Mouse (Mus musculus) kidney, embryonic 14.5 days (tissue): ENCODE results near the gene Higd2a. TPM values are rescaled to one million over a fixed set of nuclear protein-coding genes. Genes with fewer than 3 reads are reported as not detected.
A peak's percentile ranks its signal among the peaks of the same experiment; 100 is the strongest.

Source experiments
- ATAC-seq: fragments of 200-750 bp; cut with Nextera tagmentation; 2 replicates; pipeline ENCODE4 v1.8.0; 2017; ENCODE audit warnings: moderate number of reproducible peaks, mild to moderate bottlenecking, moderate TSS enrichment, moderate library complexity; ENCODE audit not compliant: low FRiP score, low TSS enrichment
- H3K27ac ChIP-seq: fragments of 300-500 bp; sonication (generic); 2 replicates; pipeline ENCODE4 v1.5.1; 2014; ENCODE audit warnings: low read depth, mild to moderate bottlenecking, low read length, moderate library complexity, mixed read lengths
- H3K27me3 ChIP-seq: fragments of 300-500 bp; sonication (generic); 2 replicates; pipeline ENCODE4 v1.6.1; 2014; ENCODE audit warnings: mild to moderate bottlenecking, low read length; ENCODE audit not compliant: control insufficient read depth, insufficient read depth
- H3K36me3 ChIP-seq: fragments of 300-500 bp; sonication (generic); 2 replicates; pipeline ENCODE4 v1.6.1; 2014; ENCODE audit warnings: low read length, mixed read lengths; ENCODE audit not compliant: control insufficient read depth, insufficient read depth
- H3K4me1 ChIP-seq: fragments of 300-500 bp; sonication (generic); 2 replicates; pipeline ENCODE4 v1.6.1; 2014; ENCODE audit warnings: low read length, mixed read lengths; ENCODE audit not compliant: control insufficient read depth, insufficient read depth
- H3K4me2 ChIP-seq: fragments of 300-500 bp; sonication (generic); replicated peaks from 2 replicates; pipeline ENCODE4 v1.6.1; 2014; ENCODE audit warnings: low read depth, mild to moderate bottlenecking, low read length
- H3K4me3 ChIP-seq: fragments of 300-500 bp; sonication (generic); 2 replicates; pipeline ENCODE4 v1.5.1; 2014; ENCODE audit warnings: mild to moderate bottlenecking, low read length
- H3K9ac ChIP-seq: fragments of 300-500 bp; sonication (generic); 2 replicates; pipeline ENCODE4 v1.6.1; 2014; ENCODE audit warnings: low read depth, mild to moderate bottlenecking, low read length, moderate library complexity
- H3K9me3 ChIP-seq: fragments of 300-500 bp; sonication (generic); 2 replicates; pipeline ENCODE4 v1.6.1; 2016; ENCODE audit warnings: low read length; ENCODE audit not compliant: control insufficient read depth
- WGBS: fragments of 180-500 bp; shearing (Covaris S2); extraction: QIAGEN DNeasy Blood & Tissue Kit; methylation state at CpG from one replicate; pipeline ENCODE4 v1.1.7; 2014; 5-methylcytosine and 5-hydroxymethylcytosine counted together
- polyA plus RNA-seq: library from polyadenylated mRNA; unstranded; fragments of >200 nt; fragmentation: Nextera tagmentation; extraction: Ambion mirVana; gene quantifications from 2 replicates; pipeline ENCODE4 v1.2.1, GENCODE M21; 2014

Higd2a gene
- polyA plus RNA-seq = 203 and 224 TPM in 2 replicates

DNA sequence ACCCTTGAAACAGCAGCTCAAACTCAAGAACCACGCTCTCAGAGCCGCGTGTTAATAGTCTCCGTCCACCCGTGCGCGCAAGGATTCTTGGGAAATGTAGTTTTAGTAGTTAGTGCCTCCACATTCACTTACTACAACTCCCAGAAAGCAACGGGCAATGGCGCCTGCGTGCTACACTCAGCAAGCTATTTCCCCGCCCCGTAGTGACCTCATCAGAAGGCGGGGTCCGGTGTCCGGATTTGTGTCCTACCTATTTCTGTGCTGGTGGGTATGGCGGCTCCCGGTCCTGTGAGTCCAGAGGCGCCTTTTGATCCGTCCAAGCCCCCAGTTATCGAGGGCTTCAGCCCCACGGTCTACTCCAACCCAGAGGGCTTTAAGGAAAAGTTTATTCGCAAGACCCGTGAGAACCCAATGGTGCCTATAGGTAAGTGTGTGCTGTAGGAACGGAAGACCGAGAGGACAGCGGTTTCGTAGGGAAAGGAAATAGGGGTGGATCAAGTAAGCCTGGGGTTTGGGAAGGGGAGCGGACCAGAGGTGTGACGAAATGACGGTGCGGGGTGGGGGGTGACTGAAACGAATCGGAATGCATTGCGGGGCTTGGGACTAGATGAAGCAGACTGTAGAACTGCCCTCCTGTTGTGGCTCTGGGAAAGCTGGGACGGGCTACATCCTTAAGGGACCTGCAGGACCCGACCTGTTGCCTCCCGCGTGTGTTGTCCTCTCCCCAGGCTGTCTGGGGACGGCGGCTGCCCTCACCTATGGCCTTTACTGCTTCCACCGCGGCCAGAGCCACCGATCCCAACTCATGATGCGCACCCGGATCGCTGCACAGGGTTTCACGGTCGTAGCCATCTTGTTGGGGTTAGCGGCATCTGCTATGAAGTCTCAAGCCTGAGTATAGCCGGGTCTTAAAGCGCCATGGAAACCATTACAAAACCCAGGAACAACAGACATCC, at the start of gene Higd2a, which contains the start of gene Nop16:
Higd2a (plus strand) TSS at position 212 of the 956 bp plus-strand sequence.
Nop16 (minus strand) TSS at position 95 of the 956 bp plus-strand sequence.
- H3K27me3 ChIP-seq = no peaks in the 10 kb centered on the region
- no peaks in the 10 kb centered on the region for H3K9me3 ChIP-seq
- peak within 1 kb of the TSS; percentile 80 for H3K9ac ChIP-seq
- peak within 1 kb of the TSS; percentile 62 for H3K4me2 ChIP-seq
- peak within 1 kb of the TSS; percentile 87 for H3K4me3 ChIP-seq
- H3K4me1 ChIP-seq = peaks cover 15% of the 10 kb centered on the region; the same call in 1 of the 2 replicates
- peak; percentile 97 for ATAC-seq
- H3K36me3 ChIP-seq = peaks cover 22% of the 10 kb centered on the region
- under 1% methylated on average over 51 of the region's 51 CpGs for WGBS
- H3K27ac ChIP-seq = peak within 1 kb of the TSS; percentile 82

DNA sequence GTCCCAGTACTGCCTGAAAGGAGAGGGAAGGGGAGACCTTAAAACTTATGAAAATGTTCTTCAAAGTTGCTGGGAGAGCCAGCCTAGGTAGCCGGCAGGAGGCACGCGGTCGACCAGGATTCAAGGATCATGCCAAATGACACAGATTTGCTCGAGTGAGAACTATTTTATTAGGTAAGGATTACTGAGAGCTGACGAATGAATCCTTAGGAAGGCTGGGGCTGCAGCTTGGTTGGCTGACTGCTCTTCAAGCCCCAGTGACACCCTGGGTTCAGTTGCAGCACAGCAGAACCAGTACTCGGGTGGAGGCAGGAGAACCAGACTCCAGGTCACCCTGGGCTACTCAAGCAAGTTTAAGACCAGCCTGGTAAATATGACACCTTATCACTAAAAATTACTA, 42.0 kb upstream of the Higd2a start:
- H3K4me2 ChIP-seq = no peak overlapping the region
- H3K9ac ChIP-seq = no peak overlapping the region
- ATAC-seq = no peak
- H3K4me3 ChIP-seq = no peak overlapping the region
- 84% methylated on average over 7 of the region's 7 CpGs for WGBS
- no peaks in the 10 kb centered on the region for H3K4me1 ChIP-seq
- no peak overlapping the region for H3K27ac ChIP-seq
- no peaks in the 10 kb centered on the region for H3K9me3 ChIP-seq
- H3K27me3 ChIP-seq = no peaks in the 10 kb centered on the region
- H3K36me3 ChIP-seq = peaks cover 55% of the 10 kb centered on the region

DNA sequence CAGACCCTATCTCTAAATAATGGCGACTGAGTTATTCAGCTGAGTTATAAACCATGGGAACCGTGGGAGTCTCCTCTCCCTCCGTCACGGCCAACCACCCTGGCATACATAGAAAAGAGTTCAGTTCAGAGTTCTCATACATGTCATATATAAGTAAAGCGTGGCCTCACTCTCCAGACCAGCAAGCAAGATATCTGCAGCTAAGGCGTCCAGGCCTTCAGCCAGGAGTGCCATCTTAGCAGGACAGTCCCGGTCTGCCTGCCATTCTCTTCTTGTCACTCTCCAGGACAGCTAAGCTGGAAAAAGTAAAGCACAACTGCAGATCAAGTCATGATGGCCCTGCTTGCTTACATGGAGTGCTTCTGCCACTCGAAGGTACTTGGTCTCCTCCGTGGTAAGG, 33.8 kb upstream of the Higd2a start:
- Histone ChIP-seq H3K27me3 (no peaks in the 10 kb centered on the region), H3K4me3 (no peak overlapping the region), H3K9me3 (no peaks in the 10 kb centered on the region), H3K4me1 (no peaks in the 10 kb centered on the region), H3K9ac (no peak overlapping the region), H3K4me2 (no peak overlapping the region), H3K27ac (no peak overlapping the region), H3K36me3 (peaks cover 90% of the 10 kb centered on the region)
- no peak for ATAC-seq
- 92% methylated on average over 9 of the region's 9 CpGs for WGBS

DNA sequence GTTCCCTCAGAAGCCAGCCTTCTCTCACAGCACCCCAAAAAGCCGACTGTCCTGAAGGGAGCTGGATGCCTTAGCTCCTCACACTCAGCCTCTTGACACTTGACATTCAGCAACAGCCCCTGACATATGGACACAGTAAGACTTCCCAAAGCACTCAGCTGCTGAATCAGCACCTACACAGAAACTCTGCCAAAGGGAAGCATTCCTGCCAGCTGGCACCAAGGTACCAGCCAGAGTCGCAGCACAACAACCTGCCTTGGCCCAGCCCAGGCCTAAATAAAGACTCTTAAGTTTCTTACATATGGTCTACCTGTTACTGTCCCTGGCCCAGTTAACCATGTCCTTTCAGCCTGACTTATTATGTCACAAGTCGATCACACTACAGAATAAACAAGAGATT, 33.2 kb upstream of the Higd2a start:
- Histone ChIP-seq H3K27ac (no peak overlapping the region), H3K36me3 (peaks cover 91% of the 10 kb centered on the region), H3K27me3 (no peaks in the 10 kb centered on the region), H3K9ac (no peak overlapping the region), H3K4me1 (no peaks in the 10 kb centered on the region), H3K4me3 (no peak overlapping the region), H3K4me2 (no peak overlapping the region), H3K9me3 (no peaks in the 10 kb centered on the region)
- ATAC-seq = no peak
- 96% methylated on average over 3 of the region's 3 CpGs for WGBS

DNA sequence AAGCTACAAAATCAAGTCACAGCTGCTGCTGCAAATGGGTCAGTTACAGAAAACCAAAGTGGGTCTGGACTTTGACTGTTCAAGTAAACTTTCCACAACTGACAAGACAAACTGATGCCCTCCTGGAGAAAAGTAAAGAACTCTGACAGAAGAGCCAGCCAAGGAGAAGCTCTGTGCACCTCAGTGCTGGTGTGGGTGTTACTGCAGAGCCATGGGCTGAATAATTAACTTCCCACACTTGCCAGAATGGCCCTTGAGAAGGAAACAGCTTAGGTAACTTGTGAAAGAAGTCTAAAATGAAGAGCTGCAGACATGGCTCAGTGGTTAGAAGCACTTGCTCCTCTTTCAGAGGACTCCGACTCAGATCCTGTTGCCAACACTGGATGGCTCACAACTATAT, 32.4 kb upstream of the Higd2a start:
- 90% methylated on average over 1 of the region's 1 CpGs for WGBS
- Histone ChIP-seq H3K9ac (no peak overlapping the region), H3K36me3 (peaks cover 89% of the 10 kb centered on the region), H3K4me3 (no peak overlapping the region), H3K4me1 (no peaks in the 10 kb centered on the region), H3K27ac (no peak overlapping the region), H3K27me3 (no peaks in the 10 kb centered on the region), H3K9me3 (no peaks in the 10 kb centered on the region), H3K4me2 (no peak overlapping the region)
- no peak for ATAC-seq

DNA sequence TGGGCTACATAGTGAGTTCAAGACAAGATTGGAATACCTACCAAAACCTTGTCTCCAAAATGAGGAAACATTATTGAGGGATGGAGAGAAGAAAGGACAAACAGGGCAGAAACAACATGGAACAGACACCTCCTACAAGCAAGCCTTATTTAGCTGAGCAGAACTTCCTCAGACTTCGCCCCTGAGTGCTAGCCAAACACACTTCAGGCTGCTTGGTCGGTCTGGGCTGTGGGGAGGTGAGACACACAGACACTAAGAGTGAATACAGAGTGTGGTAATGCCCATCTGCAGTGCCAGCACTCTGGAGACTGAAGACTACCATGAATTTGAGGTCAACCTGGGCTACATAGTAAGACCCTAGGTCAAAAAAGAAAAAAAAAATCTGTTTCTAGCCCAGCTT, 30.4 kb upstream of the Higd2a start:
- peaks cover 78% of the 10 kb centered on the region for H3K36me3 ChIP-seq
- no peak overlapping the region for H3K4me2 ChIP-seq
- ATAC-seq = no peak
- no peak overlapping the region for H3K9ac ChIP-seq
- no peak overlapping the region for H3K4me3 ChIP-seq
- peaks cover 4% of the 10 kb centered on the region for H3K4me1 ChIP-seq
- WGBS = 86% methylated on average over 2 of the region's 2 CpGs
- H3K27me3 ChIP-seq = no peaks in the 10 kb centered on the region
- no peak overlapping the region for H3K27ac ChIP-seq
- no peaks in the 10 kb centered on the region for H3K9me3 ChIP-seq

DNA sequence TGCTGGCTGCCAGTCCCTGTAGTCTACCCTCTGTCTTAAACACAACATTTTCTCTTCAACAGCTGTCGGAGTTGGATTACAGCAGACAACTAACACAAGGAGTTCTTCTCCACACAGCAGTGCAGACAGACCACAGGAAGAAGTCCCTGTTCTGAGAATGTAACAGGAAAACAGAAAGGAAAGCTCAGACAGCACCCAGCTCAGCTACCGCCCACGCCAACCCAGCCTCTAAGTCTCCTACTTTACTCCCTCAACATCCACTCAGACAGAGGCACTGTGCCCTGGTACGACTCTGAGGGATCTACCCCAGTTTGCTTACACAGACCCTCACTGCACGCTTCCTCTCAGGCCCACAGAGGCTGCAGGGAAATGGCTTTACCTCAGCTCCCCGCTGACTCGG, 29.4 kb upstream of the Higd2a start:
- ATAC-seq = no peak
- no peak overlapping the region for H3K27ac ChIP-seq
- no peak overlapping the region for H3K4me2 ChIP-seq
- no peaks in the 10 kb centered on the region for H3K9me3 ChIP-seq
- WGBS = 89% methylated on average over 7 of the region's 7 CpGs
- H3K27me3 ChIP-seq = no peaks in the 10 kb centered on the region
- H3K36me3 ChIP-seq = peaks cover 72% of the 10 kb centered on the region
- H3K9ac ChIP-seq = no peak overlapping the region
- no peak overlapping the region for H3K4me3 ChIP-seq
- peaks cover 7% of the 10 kb centered on the region for H3K4me1 ChIP-seq

DNA sequence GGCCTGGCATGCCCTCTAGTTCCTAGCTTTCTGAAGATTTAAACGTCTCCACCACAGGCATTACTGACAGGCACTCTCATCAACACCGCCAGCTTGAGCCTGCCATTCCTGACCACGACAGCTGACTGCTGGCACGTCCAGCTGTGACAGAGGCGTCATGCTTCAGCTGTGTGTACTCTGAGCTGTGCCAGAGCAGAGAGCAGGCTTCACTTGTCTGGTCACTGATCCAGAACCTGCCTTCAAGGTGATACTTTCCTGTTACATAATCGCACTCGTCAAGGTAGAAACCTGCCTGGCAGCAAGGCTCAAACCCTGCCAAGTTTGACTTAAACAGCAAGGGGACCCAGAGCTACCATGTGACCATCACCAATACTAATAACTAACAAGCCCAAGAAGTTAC, 27.4 kb upstream of the Higd2a start:
- no peak overlapping the region for H3K27ac ChIP-seq
- no peak for ATAC-seq
- WGBS = 61% methylated on average over 7 of the region's 7 CpGs

More for the DNA sequence above, 27.4 kb upstream of the Higd2a start:
- Histone ChIP-seq H3K4me1 (peaks cover 10% of the 10 kb centered on the region), H3K9ac (no peak overlapping the region), H3K36me3 (peaks cover 53% of the 10 kb centered on the region), H3K4me3 (no peak overlapping the region), H3K4me2 (no peak overlapping the region), H3K27me3 (no peaks in the 10 kb centered on the region), H3K9me3 (no peaks in the 10 kb centered on the region)
